In the genomic region with DNA sequence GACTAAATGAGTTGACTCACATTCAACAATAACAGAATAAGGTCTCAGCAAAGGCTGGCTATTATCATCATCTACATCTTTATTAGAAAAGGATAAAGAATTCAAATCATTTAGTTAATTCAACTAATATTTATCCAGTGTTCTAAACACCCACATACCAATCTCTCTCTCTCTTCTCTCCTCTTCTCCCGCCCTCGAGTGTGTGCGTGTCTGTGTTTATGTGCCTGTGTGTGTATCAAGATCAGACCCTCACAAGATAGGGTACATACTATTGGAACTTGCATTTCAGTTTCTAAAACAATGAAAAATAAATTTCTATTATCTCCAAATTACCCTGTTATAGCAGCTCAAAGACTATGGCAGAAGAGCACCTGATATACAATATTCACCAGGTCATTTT, we compare ENCODE assay signal across 19 mouse cellular contexts. TPM values are rescaled to one million over a fixed set of nuclear protein-coding genes. Genes with fewer than 3 reads are reported as not detected.
DNase-seq lines count a peak whose midpoint lies in the region; ATAC-seq and TF ChIP-seq lines count a peak whose summit lies in the region.
"Had no signal": no experiment of that assay in that cellular context is flagged by ENCODE, and none has a peak within 500 bp of the region (broad histone marks: within the 10 kb centered on the region; RNA-seq: fewer than 3 reads in every experiment).

No protein-coding gene starts in this region.

- H3K4me2 ChIP-seq in heart, embryonic 13.5 days = peak overlapping the region; percentile 41; the same call in 1 of the 2 replicates
- H3K4me2 ChIP-seq in liver, embryonic 13.5 days = peak overlapping the region; percentile 67
- peak overlapping the region; percentile 65 for H3K4me2 ChIP-seq in liver, postnatal 0 days (ENCODE audit: low read depth, low read length)
- H3K4me2 ChIP-seq: embryonic facial prominence, embryonic 12.5 days; forebrain, embryonic 13.5 days; heart, embryonic 15.5 days; hindbrain, embryonic 14.5 days had no signal

- intact Hi-C loops in heart, postnatal 14 days (cut with DNase I) = no loop called here

- no peak for TF ChIP-seq EP300 in liver, postnatal 0 days (IDR thresholded peaks at IDR 0.05; ENCODE audit: low read depth)

- H3K4me3 ChIP-seq in heart, embryonic 13.5 days = no peak overlapping the region
- H3K4me3 ChIP-seq in liver, embryonic 13.5 days (replicated peaks) = peak overlapping the region; percentile 31
- H3K4me3 ChIP-seq in liver, postnatal 0 days (ENCODE audit: low read depth, low read length) = peak overlapping the region; percentile 5
- H3K4me3 ChIP-seq: embryonic facial prominence, embryonic 12.5 days; forebrain, embryonic 13.5 days; heart, embryonic 15.5 days; hindbrain, embryonic 10.5 days had no signal

- no peaks in the 10 kb centered on the region for H3K27me3 ChIP-seq in heart, embryonic 13.5 days (replicated peaks)
- H3K27me3 ChIP-seq in liver, embryonic 13.5 days = no peaks in the 10 kb centered on the region
- H3K27me3 ChIP-seq in liver, postnatal 0 days (ENCODE audit: insufficient read depth, low read length) = no peaks in the 10 kb centered on the region
- H3K27me3 ChIP-seq: embryonic facial prominence, embryonic 12.5 days; forebrain, embryonic 13.5 days; heart, embryonic 15.5 days; Patski had no signal

- WGBS in heart, embryonic 13.5 days = 74% methylated on average over 3 of the region's 3 CpGs
- 41% methylated on average over 3 of the region's 3 CpGs for WGBS in liver, embryonic 13.5 days (ENCODE audit: insufficient replicate concordance)
- WGBS in liver, postnatal 0 days (ENCODE audit: insufficient replicate concordance) = 68% methylated on average over 3 of the region's 3 CpGs

- no peak overlapping the region for H3K27ac ChIP-seq in heart, embryonic 13.5 days (replicated peaks)
- H3K27ac ChIP-seq in liver, embryonic 13.5 days = peak overlapping the region; percentile 80
- peak overlapping the region; percentile 92 for H3K27ac ChIP-seq in liver, postnatal 0 days (ENCODE audit: low read depth)
- H3K27ac ChIP-seq: embryonic facial prominence, embryonic 12.5 days; forebrain, embryonic 13.5 days; heart, embryonic 15.5 days; hindbrain, embryonic 10.5 days; hindbrain, embryonic 14.5 days had no signal

- H3K9ac ChIP-seq in heart, embryonic 13.5 days = no peak overlapping the region
- H3K9ac ChIP-seq in liver, embryonic 13.5 days = peak overlapping the region; percentile 55
- H3K9ac ChIP-seq in liver, postnatal 0 days (replicated peaks) = no peak overlapping the region
- H3K9ac ChIP-seq: embryonic facial prominence, embryonic 12.5 days; forebrain, embryonic 13.5 days; forebrain, postnatal 0 days; heart, embryonic 15.5 days; hindbrain, embryonic 14.5 days had no signal

- peaks cover 63% of the 10 kb centered on the region for H3K36me3 ChIP-seq in heart, embryonic 13.5 days
- H3K36me3 ChIP-seq in liver, embryonic 13.5 days = peaks cover 53% of the 10 kb centered on the region
- peaks cover 48% of the 10 kb centered on the region for H3K36me3 ChIP-seq in liver, postnatal 0 days (replicated peaks; ENCODE audit: insufficient read depth, low read length)

- ATAC-seq in heart, embryonic 13.5 days (ENCODE audit: extremely low read depth, insufficient number of reproducible peaks, low FRiP score, low TSS enrichment) = no peak
- ATAC-seq in liver, embryonic 13.5 days (ENCODE audit: low read depth) = peak; percentile 68
- no peak for ATAC-seq in liver, postnatal 0 days
- ATAC-seq: activated CD4-positive, CD25-positive, alpha-beta regulatory T cell, adult 4 months; forebrain, embryonic 13.5 days; forebrain, postnatal 0 days; Patski had no signal

- no peak for DNase-seq in heart, postnatal 14 days
- DNase-seq in liver, embryonic 13.5 days = no peak
- DNase-seq in liver, postnatal 0 days = no peak
- no peak for DNase-seq in kidney, adult 11 months
- no peak for DNase-seq in cerebellum, adult 18-20 months
- no peak for DNase-seq in left cerebral cortex, adult 18-20 months (ENCODE audit: low spot score in 2 of 2)
- DNase-seq: adrenal gland, postnatal 14 days; cerebellum, adult 11-12 months; cerebellum, adult 9-11 months; forebrain, postnatal 0 days; gastrocnemius, postnatal 25 days had no signal

- TF ChIP-seq CTCF in liver, postnatal 0 days (IDR thresholded peaks at IDR 0.05; ENCODE audit: low read depth) = no peak

- H3K4me1 ChIP-seq in heart, embryonic 13.5 days = peaks cover 9% of the 10 kb centered on the region
- peaks cover 45% of the 10 kb centered on the region for H3K4me1 ChIP-seq in liver, embryonic 13.5 days (replicated peaks)
- H3K4me1 ChIP-seq in liver, postnatal 0 days (ENCODE audit: insufficient read depth) = peaks cover 10% of the 10 kb centered on the region; the same call in 1 of the 2 replicates

- H3K9me3 ChIP-seq in heart, embryonic 13.5 days = no peaks in the 10 kb centered on the region
- H3K9me3 ChIP-seq in liver, embryonic 13.5 days (replicated peaks) = no peaks in the 10 kb centered on the region
- H3K9me3 ChIP-seq in liver, postnatal 0 days (ENCODE audit: low read length) = no peaks in the 10 kb centered on the region
- H3K9me3 ChIP-seq: embryonic facial prominence, embryonic 12.5 days; forebrain, embryonic 13.5 days; heart, embryonic 15.5 days; hindbrain, embryonic 10.5 days had no signal

RNA-seq across cellular contexts. Expression of a gene that starts 5.5 kb away (rescaled TPM):
- 30.5 and 31.4 TPM in 2 replicates for polyA plus RNA-seq in heart, embryonic 13.5 days (2015; fragmentation: Nextera tagmentation; extraction: Ambion mirVana)
- 1 to 10 TPM; 2.4 to 4.6 TPM for total RNA-seq in heart, postnatal 14 days (2021)
- 35.3 and 36.8 TPM in 2 replicates for polyA plus RNA-seq in liver, embryonic 13.5 days (2015; fragmentation: Nextera tagmentation; extraction: Ambion mirVana)
- polyA plus RNA-seq in liver, postnatal 0 days (2015; fragmentation: Nextera tagmentation; extraction: Ambion mirVana) = 24.1 and 26.7 TPM in 2 replicates
- 10 to 100 TPM; 11.0 to 12.3 TPM for total RNA-seq in left cerebral cortex, adult 18-20 months (2021)
